Mouse (Mus musculus): ENCODE results near the gene Taar7b. TPM values are rescaled to one million over a fixed set of nuclear protein-coding genes. Genes with fewer than 3 reads are reported as not detected.

The Taar7b gene
- polyA plus RNA-seq, 1 experiment, result not detected

GRCm38 (mm10) chr10:23993381-23993780 is 6.4 kb upstream of the Taar7b start, which contains the start of gene Taar7a:
Gene Taar7a (minus strand): TSS chr10:23993481.
- no peak for DNase-seq
- H3K4me1 ChIP-seq (replicated peaks; ENCODE audit: control insufficient read depth, insufficient read depth, low read length), result no peaks in the 10 kb centered on the region
- no peaks in the 10 kb centered on the region for H3K27me3 ChIP-seq (ENCODE audit: control insufficient read depth, insufficient read depth, low read length)
- no peak for TF ChIP-seq POLR2A (IDR thresholded peaks at IDR 0.05; ENCODE audit: control insufficient read depth, extremely low read depth, insufficient read depth, low read length, poor library complexity)
- WGBS, result 93% methylated on average over 3 of the region's 3 CpGs
- no peaks in the 10 kb centered on the region for H3K36me3 ChIP-seq (ENCODE audit: control insufficient read depth, insufficient read depth, low read length)
- H3K27ac ChIP-seq (ENCODE audit: control insufficient read depth, insufficient read depth, low read length), result no peak within 1 kb of the TSS
- no peak within 1 kb of the TSS for H3K4me3 ChIP-seq (ENCODE audit: control insufficient read depth, insufficient read depth, low read length)

GRCm38 (mm10) chr10:24006442-24006841 is 6.7 kb downstream of the Taar7b start:
- 85% methylated on average over 1 of the region's 1 CpGs for WGBS

GRCm38 (mm10) chr10:24007034-24007433 is 7.3 kb downstream of the Taar7b start:
- no peaks in the 10 kb centered on the region for H3K27me3 ChIP-seq (ENCODE audit: control insufficient read depth, insufficient read depth, low read length)
- no peaks in the 10 kb centered on the region for H3K36me3 ChIP-seq (ENCODE audit: control insufficient read depth, insufficient read depth, low read length)
- no peak for DNase-seq
- no peaks in the 10 kb centered on the region for H3K4me1 ChIP-seq (replicated peaks; ENCODE audit: control insufficient read depth, insufficient read depth, low read length)
- no peak overlapping the region for H3K27ac ChIP-seq (ENCODE audit: control insufficient read depth, insufficient read depth, low read length)
- 78% methylated on average over 2 of the region's 2 CpGs for WGBS
- TF ChIP-seq POLR2A (IDR thresholded peaks at IDR 0.05; ENCODE audit: control insufficient read depth, extremely low read depth, insufficient read depth, low read length, poor library complexity), result no peak
- TF ChIP-seq CTCF (IDR thresholded peaks at IDR 0.05; ENCODE audit: borderline replicate concordance, control insufficient read depth, extremely low read depth, insufficient read depth, low read length, poor library complexity), result no peak
- no peak overlapping the region for H3K4me3 ChIP-seq (ENCODE audit: control insufficient read depth, insufficient read depth, low read length)

More at GRCm38 (mm10) chr10:24006442-24006841, 6.7 kb downstream of the Taar7b start:
- no peaks in the 10 kb centered on the region for H3K27me3 ChIP-seq (ENCODE audit: control insufficient read depth, insufficient read depth, low read length)
- H3K4me1 ChIP-seq (replicated peaks; ENCODE audit: control insufficient read depth, insufficient read depth, low read length), result no peaks in the 10 kb centered on the region
- no peak for DNase-seq
- no peak for TF ChIP-seq POLR2A (IDR thresholded peaks at IDR 0.05; ENCODE audit: control insufficient read depth, extremely low read depth, insufficient read depth, low read length, poor library complexity)
- no peak for TF ChIP-seq CTCF (IDR thresholded peaks at IDR 0.05; ENCODE audit: borderline replicate concordance, control insufficient read depth, extremely low read depth, insufficient read depth, low read length, poor library complexity)
- H3K36me3 ChIP-seq (ENCODE audit: control insufficient read depth, insufficient read depth, low read length), result no peaks in the 10 kb centered on the region
- no peak overlapping the region for H3K27ac ChIP-seq (ENCODE audit: control insufficient read depth, insufficient read depth, low read length)
- H3K4me3 ChIP-seq (ENCODE audit: control insufficient read depth, insufficient read depth, low read length), result no peak overlapping the region

DNA sequence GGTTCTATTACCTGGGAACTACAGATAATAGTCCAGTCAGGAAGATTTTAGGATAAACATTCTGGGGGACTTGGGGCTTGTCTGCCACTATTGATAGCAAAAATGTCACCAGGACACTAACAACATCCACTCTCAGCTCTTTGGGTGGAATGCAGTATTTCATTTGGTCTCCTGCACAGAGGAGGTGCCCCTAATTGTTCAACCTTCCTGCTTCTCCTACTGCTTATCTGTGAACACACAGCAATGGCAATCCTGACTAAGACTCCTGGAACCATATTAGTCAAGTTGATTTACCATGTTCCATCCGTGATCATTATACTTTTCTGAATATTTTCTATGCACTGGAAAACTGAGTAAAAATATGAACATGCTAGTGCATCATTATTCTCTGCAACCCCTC is 8.4 kb downstream of the Taar7b start:
- DNase-seq, result no peak
- Histone ChIP-seq H3K27ac (ENCODE audit: control insufficient read depth, insufficient read depth, low read length) (no peak overlapping the region), H3K4me3 (ENCODE audit: control insufficient read depth, insufficient read depth, low read length) (no peak overlapping the region), H3K27me3 (ENCODE audit: control insufficient read depth, insufficient read depth, low read length) (no peaks in the 10 kb centered on the region), H3K36me3 (ENCODE audit: control insufficient read depth, insufficient read depth, low read length) (no peaks in the 10 kb centered on the region), H3K4me1 (replicated peaks; ENCODE audit: control insufficient read depth, insufficient read depth, low read length) (no peaks in the 10 kb centered on the region)
- 96% methylated on average over 1 of the region's 1 CpGs for WGBS
- TF ChIP-seq CTCF (IDR thresholded peaks at IDR 0.05; ENCODE audit: borderline replicate concordance, control insufficient read depth, extremely low read depth, insufficient read depth, low read length, poor library complexity), result no peak
- no peak for TF ChIP-seq POLR2A (IDR thresholded peaks at IDR 0.05; ENCODE audit: control insufficient read depth, extremely low read depth, insufficient read depth, low read length, poor library complexity)

GRCm38 (mm10) chr10:24026922-24027321 is 27.2 kb downstream of the Taar7b start, which contains the start of gene Taar7d:
Gene Taar7d (plus strand): TSS chr10:24027222.
- Histone ChIP-seq H3K27me3 (ENCODE audit: control insufficient read depth, insufficient read depth, low read length) (no peaks in the 10 kb centered on the region), H3K4me3 (ENCODE audit: control insufficient read depth, insufficient read depth, low read length) (no peak within 1 kb of the TSS), H3K36me3 (ENCODE audit: control insufficient read depth, insufficient read depth, low read length) (no peaks in the 10 kb centered on the region), H3K27ac (ENCODE audit: control insufficient read depth, insufficient read depth, low read length) (no peak within 1 kb of the TSS), H3K4me1 (replicated peaks; ENCODE audit: control insufficient read depth, insufficient read depth, low read length) (no peaks in the 10 kb centered on the region)
- TF ChIP-seq CTCF (IDR thresholded peaks at IDR 0.05; ENCODE audit: borderline replicate concordance, control insufficient read depth, extremely low read depth, insufficient read depth, low read length, poor library complexity) (no peak), POLR2A (IDR thresholded peaks at IDR 0.05; ENCODE audit: control insufficient read depth, extremely low read depth, insufficient read depth, low read length, poor library complexity) (no peak)
- no peak for DNase-seq

DNA sequence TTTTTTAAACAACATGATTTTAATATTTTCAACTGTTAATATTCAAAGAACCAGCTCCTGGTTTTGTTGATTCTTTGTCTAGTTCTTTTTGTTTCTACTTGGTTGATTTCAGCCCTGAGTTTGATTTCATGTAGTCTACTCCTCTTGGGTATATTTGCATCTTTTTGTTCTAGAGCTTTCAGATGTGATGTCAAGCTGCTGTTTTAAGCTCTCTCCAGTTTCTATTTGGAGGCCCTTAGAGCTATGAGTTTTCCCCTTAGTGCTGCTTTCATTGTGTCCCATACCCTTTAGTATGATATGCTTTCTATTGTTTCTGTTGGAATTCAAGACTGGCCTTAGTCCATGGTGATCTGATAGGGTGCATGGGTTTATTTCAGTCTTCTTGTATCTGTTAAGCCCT is 31.6 kb downstream of the Taar7b start:
- TF ChIP-seq POLR2A (IDR thresholded peaks at IDR 0.05; ENCODE audit: control insufficient read depth, extremely low read depth, insufficient read depth, low read length, poor library complexity) (no peak), CTCF (IDR thresholded peaks at IDR 0.05; ENCODE audit: borderline replicate concordance, control insufficient read depth, extremely low read depth, insufficient read depth, low read length, poor library complexity) (no peak)
- Histone ChIP-seq H3K4me3 (ENCODE audit: control insufficient read depth, insufficient read depth, low read length) (no peak overlapping the region), H3K4me1 (replicated peaks; ENCODE audit: control insufficient read depth, insufficient read depth, low read length) (no peaks in the 10 kb centered on the region), H3K36me3 (ENCODE audit: control insufficient read depth, insufficient read depth, low read length) (no peaks in the 10 kb centered on the region), H3K27me3 (ENCODE audit: control insufficient read depth, insufficient read depth, low read length) (no peaks in the 10 kb centered on the region), H3K27ac (ENCODE audit: control insufficient read depth, insufficient read depth, low read length) (no peak overlapping the region)
- DNase-seq, result no peak

- H3K4me3 ChIP-seq (ENCODE audit: control insufficient read depth, insufficient read depth, low read length), result no peak within 1 kb of the TSS
- TF ChIP-seq CTCF (IDR thresholded peaks at IDR 0.05; ENCODE audit: borderline replicate concordance, control insufficient read depth, extremely low read depth, insufficient read depth, low read length, poor library complexity), result no peak
- TF ChIP-seq POLR2A (IDR thresholded peaks at IDR 0.05; ENCODE audit: control insufficient read depth, extremely low read depth, insufficient read depth, low read length, poor library complexity), result no peak
- H3K4me1 ChIP-seq (replicated peaks; ENCODE audit: control insufficient read depth, insufficient read depth, low read length), result no peaks in the 10 kb centered on the region
- DNase-seq, result no peak
- H3K36me3 ChIP-seq (ENCODE audit: control insufficient read depth, insufficient read depth, low read length), result no peaks in the 10 kb centered on the region
- H3K27ac ChIP-seq (ENCODE audit: control insufficient read depth, insufficient read depth, low read length), result no peak within 1 kb of the TSS
- no peaks in the 10 kb centered on the region for H3K27me3 ChIP-seq (ENCODE audit: control insufficient read depth, insufficient read depth, low read length)
- 95% methylated on average over 2 of the region's 2 CpGs for WGBS
These were observed 37.6 kb downstream of the Taar7b start, which contains the start of gene Taar7e for GRCm38 (mm10) chr10:24037314-24037713. Gene Taar7e (plus strand): TSS chr10:24037614.
